Mouse (Mus musculus): ENCODE measurements around the gene Mpv17l. TPM values are rescaled to one million over a fixed set of nuclear protein-coding genes. Genes with fewer than 3 reads are reported as not detected.
"Not testable (repeated sequence)": the region's sequence is repeated elsewhere in the genome, so short reads cannot be mapped to it uniquely, and the experiment has no call there.

The Mpv17l gene
- polyA plus RNA-seq (2015; fragmentation: Nextera tagmentation; extraction: Ambion mirVana) = 5.2 and 8.6 TPM in 2 replicates

DNA sequence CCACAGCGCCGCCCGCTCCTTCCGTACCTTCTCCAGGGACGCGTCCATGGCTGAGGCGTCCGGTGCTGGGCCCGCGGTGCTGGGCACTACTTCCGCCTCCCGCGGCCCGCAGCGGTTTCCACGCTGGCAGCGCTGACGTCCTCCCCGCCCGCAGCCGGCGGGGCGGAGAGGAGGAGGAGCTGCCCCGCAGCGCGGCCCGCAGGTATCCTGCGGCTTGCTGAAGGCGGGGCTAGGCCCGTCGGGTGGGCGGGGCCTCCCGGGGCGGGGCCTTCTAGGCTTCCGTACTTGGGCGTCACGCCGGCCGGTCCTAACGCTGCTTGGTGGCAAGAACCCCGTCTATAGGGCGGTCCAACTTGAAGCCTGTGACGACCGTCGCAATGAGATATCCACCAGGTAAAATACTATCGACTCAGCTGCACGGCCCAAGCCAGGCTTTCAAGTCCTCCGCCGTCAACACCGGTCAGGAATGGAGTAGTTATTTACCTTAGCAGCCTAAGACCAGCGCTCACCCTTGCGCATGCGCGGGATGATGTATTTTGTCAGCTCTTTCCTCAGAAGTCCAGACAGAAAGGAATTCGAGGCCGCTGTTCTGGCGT is at the start of gene Mpv17l, which contains the start of gene Pdxdc1:
Gene Mpv17l (plus strand): TSS at position 274 of the 596 bp plus-strand sequence.
Gene Pdxdc1 (minus strand): TSS at position 244 of the 596 bp plus-strand sequence.
- peak within 1 kb of the TSS; percentile 63 for H3K4me2 ChIP-seq (replicated peaks; ENCODE audit: low read depth)
- ATAC-seq = peak; percentile 98
- no peaks in the 10 kb centered on the region for H3K27me3 ChIP-seq (replicated peaks; ENCODE audit: control insufficient read depth, insufficient read depth, low read length)
- no peak for TF ChIP-seq CTCF (IDR thresholded peaks at IDR 0.05; ENCODE audit: low read depth)
- WGBS = under 1% methylated on average over 54 of the region's 57 CpGs
- peak within 1 kb of the TSS; percentile 91 for H3K9ac ChIP-seq (ENCODE audit: low read depth, low read length)
- H3K36me3 ChIP-seq (ENCODE audit: control insufficient read depth, insufficient read depth) = no peaks in the 10 kb centered on the region
- H3K9me3 ChIP-seq (ENCODE audit: control insufficient read depth) = no peaks in the 10 kb centered on the region
- H3K27ac ChIP-seq (ENCODE audit: low read depth, low read length) = peak within 1 kb of the TSS; percentile 80
- H3K4me3 ChIP-seq (ENCODE audit: low read depth, low read length) = peak within 1 kb of the TSS; percentile 94
- peaks cover 9% of the 10 kb centered on the region; the same call in 1 of the 2 replicates for H3K4me1 ChIP-seq (replicated peaks; ENCODE audit: control insufficient read depth, insufficient read depth, low read length)

DNA sequence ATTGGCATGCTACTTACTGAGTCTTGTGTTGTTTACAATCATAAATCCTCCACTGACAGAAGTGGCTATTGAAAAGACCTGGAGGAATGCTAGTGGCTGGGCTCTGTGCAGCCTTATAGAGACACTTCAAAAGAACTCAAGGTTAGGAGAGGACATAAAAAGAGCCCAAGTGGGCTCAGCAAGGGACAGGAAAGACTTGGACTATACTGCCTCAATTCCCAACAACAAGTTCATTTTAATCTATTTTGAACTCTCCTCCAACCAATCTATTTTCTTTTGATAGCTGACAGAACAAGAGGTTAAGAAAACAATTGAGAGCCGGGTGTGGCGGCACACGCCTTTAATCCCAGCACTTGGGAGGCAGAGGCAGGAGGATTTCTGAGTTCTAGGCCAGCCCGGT is 49.1 kb upstream of the Mpv17l start:
- H3K9ac ChIP-seq (ENCODE audit: low read depth, low read length) = no peak overlapping the region
- H3K36me3 ChIP-seq (ENCODE audit: control insufficient read depth, insufficient read depth) = peaks cover 44% of the 10 kb centered on the region
- WGBS = 95% methylated on average over 4 of the region's 4 CpGs
- no peaks in the 10 kb centered on the region for H3K4me1 ChIP-seq (replicated peaks; ENCODE audit: control insufficient read depth, insufficient read depth, low read length)
- no peak overlapping the region for H3K4me3 ChIP-seq (ENCODE audit: low read depth, low read length)
- no peak overlapping the region for H3K27ac ChIP-seq (ENCODE audit: low read depth, low read length)
- no peaks in the 10 kb centered on the region for H3K9me3 ChIP-seq (ENCODE audit: control insufficient read depth)
- no peak for TF ChIP-seq CTCF (IDR thresholded peaks at IDR 0.05; ENCODE audit: low read depth)
- no peak for ATAC-seq
- H3K27me3 ChIP-seq (replicated peaks; ENCODE audit: control insufficient read depth, insufficient read depth, low read length) = no peaks in the 10 kb centered on the region
- H3K4me2 ChIP-seq (replicated peaks; ENCODE audit: low read depth) = no peak overlapping the region

DNA sequence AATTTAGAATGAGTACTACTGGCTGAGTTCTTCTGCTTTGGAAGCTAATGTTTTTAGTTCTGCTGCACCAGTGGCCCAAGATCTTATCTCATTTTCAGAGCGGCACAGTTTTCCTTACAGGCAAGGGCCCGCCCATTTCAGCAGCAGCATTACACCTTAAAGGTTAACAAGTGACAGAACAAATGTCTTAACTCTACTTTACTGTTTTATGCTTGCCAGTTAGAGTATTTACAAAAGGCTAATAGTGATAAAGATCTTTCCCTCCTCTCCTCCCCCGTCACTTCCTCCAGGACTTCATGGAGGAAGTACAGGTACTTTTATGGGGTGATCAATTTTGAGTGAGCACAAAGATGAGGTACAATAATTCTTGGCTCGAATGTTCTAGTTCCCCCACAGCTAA is 36.9 kb upstream of the Mpv17l start:
- no peak for TF ChIP-seq CTCF (IDR thresholded peaks at IDR 0.05; ENCODE audit: low read depth)
- Histone ChIP-seq H3K9ac (ENCODE audit: low read depth, low read length) (no peak overlapping the region), H3K4me1 (replicated peaks; ENCODE audit: control insufficient read depth, insufficient read depth, low read length) (no peaks in the 10 kb centered on the region), H3K27ac (ENCODE audit: low read depth, low read length) (0 out of 2 replicates have a peak overlapping the region, but pooled peaks have one; percentile 28), H3K4me3 (ENCODE audit: low read depth, low read length) (no peak overlapping the region), H3K27me3 (replicated peaks; ENCODE audit: control insufficient read depth, insufficient read depth, low read length) (no peaks in the 10 kb centered on the region), H3K9me3 (ENCODE audit: control insufficient read depth) (no peaks in the 10 kb centered on the region), H3K36me3 (ENCODE audit: control insufficient read depth, insufficient read depth) (peaks cover 45% of the 10 kb centered on the region), H3K4me2 (replicated peaks; ENCODE audit: low read depth) (no peak overlapping the region)
- 35% methylated on average over 4 of the region's 4 CpGs for WGBS
- ATAC-seq = peak; percentile 70

DNA sequence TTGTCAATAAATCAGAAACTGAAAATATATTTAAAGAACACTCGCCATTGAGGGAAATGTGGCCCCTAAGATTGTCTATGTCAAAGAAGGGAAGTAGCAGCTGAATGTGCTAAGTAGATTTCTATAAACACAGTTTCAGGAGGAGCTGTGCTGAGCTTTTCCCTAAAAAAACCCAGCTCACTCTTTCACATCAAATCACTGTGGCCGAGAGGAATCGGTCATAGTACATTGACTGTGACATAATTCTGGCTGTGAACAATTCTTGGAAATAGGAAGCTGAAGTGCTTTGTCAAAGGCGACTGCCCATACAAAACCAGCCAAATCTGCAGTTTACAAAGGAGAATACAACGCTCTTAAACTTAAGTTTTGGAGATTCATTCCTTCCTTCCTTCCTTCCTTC is 36.3 kb upstream of the Mpv17l start:
- no peaks in the 10 kb centered on the region for H3K27me3 ChIP-seq (replicated peaks; ENCODE audit: control insufficient read depth, insufficient read depth, low read length)
- WGBS = 70% methylated on average over 5 of the region's 5 CpGs
- TF ChIP-seq CTCF (IDR thresholded peaks at IDR 0.05; ENCODE audit: low read depth) = no peak
- H3K9ac ChIP-seq (ENCODE audit: low read depth, low read length) = no peak overlapping the region
- peak overlapping the region; percentile 28; the same call in 1 of the 2 replicates for H3K27ac ChIP-seq (ENCODE audit: low read depth, low read length)
- no peak overlapping the region for H3K4me3 ChIP-seq (ENCODE audit: low read depth, low read length)
- no peaks in the 10 kb centered on the region for H3K9me3 ChIP-seq (ENCODE audit: control insufficient read depth)
- H3K36me3 ChIP-seq (ENCODE audit: control insufficient read depth, insufficient read depth) = peaks cover 45% of the 10 kb centered on the region
- no peak for ATAC-seq
- no peak overlapping the region for H3K4me2 ChIP-seq (replicated peaks; ENCODE audit: low read depth)
- H3K4me1 ChIP-seq (replicated peaks; ENCODE audit: control insufficient read depth, insufficient read depth, low read length) = no peaks in the 10 kb centered on the region

DNA sequence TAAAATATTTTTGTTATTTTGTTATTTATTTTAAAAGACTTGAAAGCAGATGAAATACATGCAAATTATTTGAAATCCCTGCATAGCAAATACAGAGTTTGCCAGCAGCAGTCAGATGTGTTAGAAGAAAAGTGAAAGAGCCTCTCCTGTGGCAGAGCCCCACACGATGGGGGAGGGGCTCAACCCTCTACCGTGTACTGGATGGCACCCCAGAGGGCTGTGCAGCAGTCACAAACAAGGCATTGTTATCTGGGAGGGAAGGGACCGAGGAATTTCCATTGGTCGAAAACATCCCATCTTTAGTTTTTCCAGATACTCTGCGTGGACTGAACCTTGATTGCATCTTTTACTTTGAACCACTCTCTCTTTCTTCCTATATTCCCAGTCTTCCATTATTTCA is 35.6 kb upstream of the Mpv17l start:
- H3K27ac ChIP-seq (ENCODE audit: low read depth, low read length); H3K27me3 ChIP-seq (replicated peaks; ENCODE audit: control insufficient read depth, insufficient read depth, low read length); ATAC-seq; H3K4me3 ChIP-seq (ENCODE audit: low read depth, low read length); H3K9ac ChIP-seq (ENCODE audit: low read depth, low read length); H3K4me1 ChIP-seq (replicated peaks; ENCODE audit: control insufficient read depth, insufficient read depth, low read length); H3K4me2 ChIP-seq (replicated peaks; ENCODE audit: low read depth); H3K9me3 ChIP-seq (ENCODE audit: control insufficient read depth): not testable (repeated sequence)
- 59% methylated on average over 5 of the region's 5 CpGs for WGBS
- H3K36me3 ChIP-seq (ENCODE audit: control insufficient read depth, insufficient read depth) = peaks cover 51% of the 10 kb centered on the region

DNA sequence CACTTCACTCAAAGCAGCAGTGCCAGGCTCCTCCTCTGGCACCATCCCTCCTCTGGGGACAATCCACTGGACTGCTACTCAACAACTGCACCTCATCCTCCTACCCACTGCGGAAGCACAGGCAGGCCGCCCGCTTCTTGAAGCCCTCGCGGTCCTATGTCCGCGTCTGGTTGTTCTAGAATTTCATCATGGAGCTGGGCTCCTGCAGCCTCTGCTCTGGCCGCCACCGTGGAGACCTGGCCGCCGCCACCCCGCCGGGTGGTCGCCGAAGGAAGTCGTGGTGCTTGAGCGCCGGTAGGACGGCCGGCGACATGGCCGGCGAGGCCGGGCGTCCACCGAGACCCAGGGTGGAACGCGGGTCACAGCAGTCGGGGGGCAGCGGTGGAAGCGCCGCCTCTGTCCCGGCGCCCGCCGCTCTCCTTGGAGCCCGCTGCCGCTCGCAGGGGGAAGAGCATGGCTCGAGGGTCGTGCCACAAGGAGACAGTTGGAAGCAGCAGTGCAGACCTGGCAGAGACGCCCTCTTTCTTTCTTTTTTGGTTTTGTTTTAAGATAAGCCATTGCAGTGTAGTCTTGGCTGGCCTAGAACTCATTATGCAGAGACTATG is 34.9 kb upstream of the Mpv17l start:
- Histone ChIP-seq H3K4me3 (ENCODE audit: low read depth, low read length) (no peak overlapping the region), H3K4me1 (replicated peaks; ENCODE audit: control insufficient read depth, insufficient read depth, low read length) (no peaks in the 10 kb centered on the region), H3K27ac (ENCODE audit: low read depth, low read length) (no peak overlapping the region), H3K27me3 (replicated peaks; ENCODE audit: control insufficient read depth, insufficient read depth, low read length) (no peaks in the 10 kb centered on the region), H3K9me3 (ENCODE audit: control insufficient read depth) (no peaks in the 10 kb centered on the region), H3K36me3 (ENCODE audit: control insufficient read depth, insufficient read depth) (peaks cover 49% of the 10 kb centered on the region), H3K4me2 (replicated peaks; ENCODE audit: low read depth) (no peak overlapping the region), H3K9ac (ENCODE audit: low read depth, low read length) (no peak overlapping the region)
- 49% methylated on average over 42 of the region's 42 CpGs for WGBS
- ATAC-seq = no peak
- TF ChIP-seq CTCF (IDR thresholded peaks at IDR 0.05; ENCODE audit: low read depth) = no peak
